Mouse (Mus musculus): ENCODE measurements around the gene Sdc4.

GRCm38 (mm10) chr2:164453887-164454500, 10.3 kb upstream of the Sdc4 start:
- TF ChIP-seq POLR2A (IDR thresholded peaks at IDR 0.05; ENCODE audit: extremely low read depth, insufficient read depth, low read length): no peak
- no peak for TF ChIP-seq CTCF (IDR thresholded peaks at IDR 0.05; ENCODE audit: low read depth, low read length)

Measured in liver, adult 2 months (tissue).